Mouse (Mus musculus) mature B cell (primary cell): ENCODE data around the gene Gm11541.

Source experiments
- in situ Hi-C: fragments of 300-500 bp; cut with MboI; formaldehyde crosslinking; loops from 2 replicates; pipeline ENCODE4 v1.14.3; 2019

Gene Gm11541

DNA sequence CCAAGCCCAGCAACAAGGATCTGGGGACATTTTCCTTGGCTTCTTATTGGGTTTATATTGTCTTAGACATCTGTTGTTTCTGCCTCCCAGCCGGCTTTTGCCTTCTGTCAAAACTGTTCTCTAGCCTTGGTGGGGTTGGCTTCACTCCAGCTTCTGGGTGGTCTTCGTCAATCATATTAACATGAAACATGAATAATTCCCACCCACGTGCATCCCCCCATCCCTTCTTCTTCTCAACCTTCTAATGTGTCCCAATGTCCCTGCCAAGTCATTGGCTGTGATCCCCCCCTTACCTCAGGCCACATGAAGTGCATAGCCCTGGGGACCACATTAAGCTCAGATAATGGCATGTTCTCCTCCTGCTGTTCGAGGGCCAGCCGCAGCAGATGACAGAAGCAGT is at the start of gene Gm11541:
Gene Gm11541 (minus strand): TSS at position 28 of the 400 bp plus-strand sequence.
- in situ Hi-C loops = no loop called here

DNA sequence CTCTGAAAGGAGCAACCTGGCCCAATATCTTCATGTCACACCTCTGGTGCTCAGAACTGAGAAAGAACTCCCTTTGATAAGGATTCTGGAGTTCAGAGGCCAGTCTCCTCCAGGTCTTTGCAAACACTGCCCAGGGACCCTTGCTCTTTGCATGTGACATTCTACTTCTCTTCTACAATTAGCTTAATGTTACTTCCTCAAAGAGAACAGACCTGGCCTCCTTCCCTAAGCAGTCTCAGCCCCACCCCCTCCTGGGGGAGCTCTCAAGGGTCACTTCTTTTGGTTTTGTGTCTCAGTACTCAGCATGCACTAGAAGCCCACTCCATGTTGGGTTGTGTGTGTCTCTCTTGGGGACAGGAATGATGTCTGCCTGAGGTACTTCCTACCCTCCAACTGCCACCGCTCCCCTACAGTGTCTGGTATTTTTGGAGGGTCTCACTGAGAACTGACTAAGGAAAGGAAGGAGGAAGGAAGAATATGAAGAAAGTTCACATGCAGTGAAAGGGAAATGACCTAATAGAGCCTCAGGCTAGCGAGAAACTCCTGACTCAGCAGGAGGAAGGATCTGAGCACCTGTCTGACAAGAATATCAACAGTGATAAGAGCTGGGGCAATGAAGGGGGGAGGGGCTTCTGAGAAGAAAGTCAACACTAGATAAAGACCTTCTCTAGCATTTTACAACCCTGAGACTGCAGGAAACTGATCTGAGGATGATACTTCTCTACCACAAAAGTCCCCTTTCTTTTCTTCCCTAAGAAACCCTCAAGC is 48.8 kb upstream of the Gm11541 start:
- in situ Hi-C loops = no loop called here

DNA sequence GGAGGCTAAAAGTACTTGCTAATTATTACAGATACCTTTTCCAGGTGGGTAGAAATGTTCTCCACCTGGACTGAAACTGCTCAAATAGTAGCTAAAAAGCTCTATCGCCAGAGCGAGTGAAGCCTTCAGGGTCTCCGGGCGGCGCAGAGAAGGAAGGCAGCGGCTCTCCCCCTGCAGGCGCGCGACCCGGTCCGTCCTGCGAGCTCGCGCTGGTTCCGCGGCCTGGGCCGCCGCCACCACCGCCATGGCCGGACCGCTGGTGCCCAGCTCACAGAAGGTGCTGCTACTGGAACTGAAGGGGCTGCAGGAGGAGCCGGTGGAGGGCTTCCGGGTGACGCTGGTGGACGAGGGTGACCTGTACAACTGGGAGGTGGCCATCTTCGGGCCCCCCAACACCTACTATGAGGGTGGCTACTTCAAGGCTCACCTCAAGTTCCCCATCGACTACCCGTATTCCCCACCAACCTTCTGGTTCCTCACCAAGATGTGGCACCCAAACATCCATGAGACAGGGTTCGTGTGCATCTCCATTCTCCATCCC is 37.5 kb upstream of the Gm11541 start, which contains the start of gene Cdc34b:
Gene Cdc34b (plus strand): TSS at position 51 of the 541 bp plus-strand sequence.
- in situ Hi-C loops = no loop called here

DNA sequence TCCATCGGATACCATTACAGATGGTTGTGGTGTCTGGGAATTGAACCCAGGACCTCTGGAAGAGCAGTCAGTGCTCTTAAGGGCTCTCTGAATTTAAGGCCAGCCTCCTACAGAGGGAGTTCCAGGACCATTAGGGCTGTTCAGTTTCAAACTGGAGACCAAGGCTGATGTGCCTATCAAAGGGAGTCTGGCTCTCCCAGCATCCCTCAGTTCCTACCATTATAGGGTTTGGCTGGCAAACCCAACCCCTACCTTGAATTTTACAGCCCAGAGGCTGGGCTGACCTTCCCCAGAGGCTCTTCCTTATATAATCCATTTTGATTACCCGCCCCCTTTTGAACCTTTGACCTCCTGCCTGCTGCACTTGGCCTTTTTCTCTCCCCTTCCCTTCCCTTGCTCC is 31.4 kb upstream of the Gm11541 start:
- in situ Hi-C loops = no loop called here

DNA sequence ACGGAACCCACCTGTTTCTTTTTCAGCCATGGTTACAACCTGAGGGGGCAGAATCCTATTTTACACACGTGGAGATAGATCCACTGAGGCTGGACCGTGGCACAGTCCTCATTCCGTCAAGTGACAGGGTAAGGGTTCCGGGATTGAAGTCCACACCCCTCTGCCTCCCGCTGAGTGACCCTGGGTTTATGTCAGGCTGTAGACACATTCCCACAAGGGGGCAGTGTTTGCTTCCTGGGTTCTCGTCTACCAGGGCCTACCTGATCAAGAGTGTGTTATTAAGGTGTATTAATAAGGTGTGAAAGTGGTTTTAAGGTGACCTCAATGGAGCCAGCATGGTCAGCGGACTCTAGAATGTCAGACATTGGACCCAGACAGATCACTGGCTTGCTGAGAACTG is 28.5 kb upstream of the Gm11541 start:
- in situ Hi-C loops = no loop called here

DNA sequence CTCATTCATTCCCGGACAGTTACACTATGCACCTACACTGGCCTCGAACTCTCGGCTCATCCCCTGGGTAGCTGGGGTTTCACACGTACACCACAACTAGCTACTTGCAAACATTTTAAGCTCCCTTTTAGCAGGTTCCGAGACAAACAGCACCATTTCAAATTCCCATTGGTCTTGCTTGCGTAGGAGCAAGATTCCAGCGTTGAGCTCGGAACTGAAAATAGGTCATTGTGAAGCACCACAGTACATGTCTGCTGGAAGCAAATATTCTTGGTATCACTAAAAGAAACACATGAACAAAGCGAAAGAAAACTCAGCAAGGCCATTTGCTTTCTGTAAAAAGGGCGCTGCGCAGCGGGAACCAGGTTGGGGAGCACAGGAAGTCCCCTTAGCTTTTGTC is 26.9 kb upstream of the Gm11541 start:
- in situ Hi-C loops = no loop called here

DNA sequence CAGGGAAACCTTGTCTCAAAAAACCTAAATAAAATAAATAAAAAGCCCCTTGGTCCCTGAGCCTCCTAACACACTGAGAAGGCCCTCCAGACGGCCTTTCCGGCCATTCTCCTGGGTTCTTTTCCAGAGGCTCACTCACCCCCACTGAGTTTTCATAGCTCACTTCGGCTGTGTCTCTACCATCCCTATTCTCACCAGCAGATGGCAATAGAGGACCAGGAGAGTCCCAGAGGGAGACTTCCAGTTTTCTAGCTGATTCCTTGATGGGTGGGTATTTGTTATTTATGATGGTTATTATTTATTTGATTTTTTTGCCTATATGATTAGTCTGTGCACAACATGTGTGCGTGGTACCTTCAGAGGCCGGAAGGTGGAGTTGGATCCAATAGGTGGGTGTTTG is 26.0 kb upstream of the Gm11541 start:
- in situ Hi-C loops = no loop called here

DNA sequence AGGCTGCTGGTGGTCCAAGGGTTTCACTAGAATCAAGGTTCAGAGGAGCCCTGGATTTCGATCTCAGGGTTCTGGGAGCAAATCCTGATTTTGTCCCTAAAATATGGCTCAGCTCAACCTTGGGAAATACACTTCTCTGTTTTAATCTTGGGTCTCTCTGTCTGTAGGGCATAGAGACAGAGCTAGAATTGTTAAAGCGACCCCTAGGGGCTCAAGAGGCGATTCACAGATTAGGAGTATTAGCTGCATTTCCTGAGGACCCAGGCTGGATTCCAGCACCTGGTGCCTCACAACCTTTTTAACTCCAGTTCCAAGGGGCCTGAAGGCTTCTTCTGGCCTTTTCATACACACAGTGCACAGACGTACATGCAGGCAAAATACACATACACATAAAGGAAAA is 25.3 kb upstream of the Gm11541 start:
- in situ Hi-C loops = no loop called here

DNA sequence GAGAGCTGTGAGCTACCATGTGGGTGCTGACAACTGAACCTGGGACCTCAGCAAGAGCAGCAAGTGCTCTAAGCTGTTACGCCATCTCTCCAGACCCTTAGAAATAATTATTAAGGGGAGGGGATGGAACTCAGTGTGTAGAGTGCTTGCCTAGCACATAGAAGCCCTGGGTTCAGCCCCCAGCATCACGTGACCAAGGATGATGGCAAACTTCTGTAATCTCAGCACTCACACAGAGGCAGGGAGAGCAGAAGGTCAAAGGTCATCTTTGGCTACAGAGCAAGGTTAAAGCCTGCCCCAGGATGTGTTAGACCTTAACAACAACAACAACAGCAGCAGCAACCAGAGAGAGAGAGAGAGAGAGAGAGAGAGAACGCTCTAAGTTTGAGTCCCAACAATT is 24.2 kb upstream of the Gm11541 start:
- in situ Hi-C loops = no loop called here

DNA sequence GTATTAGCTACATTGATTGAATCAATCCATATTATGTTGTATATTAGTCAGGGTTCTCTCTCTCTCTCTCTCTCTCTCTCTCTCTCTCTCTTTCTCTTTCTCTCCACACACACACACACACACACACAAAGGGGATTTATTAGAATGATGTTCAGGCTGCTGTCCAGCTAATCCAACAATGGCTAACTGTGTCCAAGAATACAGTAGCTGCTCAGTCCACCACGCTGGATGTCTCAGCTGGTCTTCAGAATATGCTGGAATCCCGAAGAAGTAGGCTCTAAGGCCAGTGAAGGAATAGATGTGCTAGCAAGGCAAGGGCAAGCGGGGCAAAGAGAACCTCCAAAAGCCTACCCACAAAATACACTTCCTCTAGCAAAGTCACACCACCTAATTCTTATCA is 23.0 kb upstream of the Gm11541 start:
- in situ Hi-C loops = no loop called here

DNA sequence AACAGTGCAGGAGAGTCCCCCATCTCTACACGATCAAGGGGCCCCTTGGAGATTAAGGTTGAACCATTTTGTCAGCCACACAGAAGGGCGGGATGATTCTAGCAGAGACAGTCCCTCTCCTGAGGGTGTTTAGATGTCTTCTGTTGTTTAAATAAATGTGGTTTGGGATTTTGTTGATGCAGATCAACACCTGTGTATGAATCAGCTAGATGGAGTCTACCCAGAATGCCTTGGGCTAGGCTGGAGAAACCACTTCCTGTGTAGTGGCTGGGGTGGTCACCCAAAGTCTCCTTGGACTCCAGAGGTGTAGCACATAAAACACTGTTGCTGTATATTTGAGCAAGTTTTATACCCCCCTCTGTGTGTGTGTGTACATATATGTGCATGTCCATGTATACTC is 14.9 kb upstream of the Gm11541 start:
- in situ Hi-C loops = no loop called here

DNA sequence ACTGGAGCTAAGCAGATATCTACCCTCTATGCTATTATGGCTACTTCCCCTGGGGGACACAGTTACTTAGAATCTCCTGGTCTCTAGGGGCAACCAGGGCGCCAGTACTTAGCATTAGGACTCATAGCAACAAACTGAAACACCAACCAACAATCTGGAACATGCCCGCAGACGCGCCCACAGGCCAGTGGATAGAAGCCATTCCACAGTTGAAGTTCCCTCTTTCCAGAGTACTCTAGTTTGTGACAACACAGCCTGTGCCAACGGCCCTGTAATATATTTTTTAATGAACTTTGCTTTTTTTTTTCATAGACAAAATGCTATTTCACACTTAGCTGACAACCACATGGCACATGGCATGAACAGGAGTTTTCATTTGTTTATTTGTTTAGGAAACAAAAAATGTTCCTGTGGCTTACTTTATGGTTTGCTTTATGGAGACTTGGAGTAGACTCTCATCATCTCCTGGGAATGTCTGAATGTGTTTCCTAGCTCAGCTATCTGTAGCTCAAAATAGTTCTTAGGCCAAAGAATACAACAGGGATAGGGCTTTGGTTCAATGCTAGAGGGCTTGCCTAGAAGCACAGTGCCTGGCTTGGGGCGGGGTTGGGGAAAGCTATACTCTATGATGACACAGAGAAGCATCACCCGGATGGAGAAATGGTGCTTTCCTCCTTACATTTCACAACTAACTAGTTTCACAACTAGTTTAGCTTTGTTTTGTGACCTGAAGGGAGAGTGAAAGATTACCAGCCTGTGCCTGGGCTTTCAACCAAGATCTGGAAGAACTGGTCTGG is 14.0 kb upstream of the Gm11541 start:
- in situ Hi-C loops = no loop called here

DNA sequence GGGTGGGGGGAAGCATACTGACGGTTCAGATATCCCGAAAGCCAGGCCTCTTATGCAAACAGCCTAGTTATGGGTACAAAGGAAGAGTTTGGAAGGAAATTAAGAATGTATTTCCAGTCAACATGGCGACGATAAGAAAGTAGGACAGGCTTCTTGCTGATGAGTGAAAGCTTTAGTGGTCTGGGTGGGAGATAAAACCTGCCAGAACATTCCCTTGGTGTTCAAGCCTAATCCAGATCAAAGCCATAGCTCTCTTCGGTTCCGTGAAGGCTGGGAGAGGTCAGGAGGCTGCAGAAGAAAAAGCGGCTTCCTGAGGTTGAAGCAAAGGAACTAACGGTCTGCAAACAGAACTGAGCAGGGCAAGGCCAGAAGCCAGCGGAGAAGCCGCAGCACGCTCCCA is 12.9 kb upstream of the Gm11541 start:
- in situ Hi-C loops = no loop called here

DNA sequence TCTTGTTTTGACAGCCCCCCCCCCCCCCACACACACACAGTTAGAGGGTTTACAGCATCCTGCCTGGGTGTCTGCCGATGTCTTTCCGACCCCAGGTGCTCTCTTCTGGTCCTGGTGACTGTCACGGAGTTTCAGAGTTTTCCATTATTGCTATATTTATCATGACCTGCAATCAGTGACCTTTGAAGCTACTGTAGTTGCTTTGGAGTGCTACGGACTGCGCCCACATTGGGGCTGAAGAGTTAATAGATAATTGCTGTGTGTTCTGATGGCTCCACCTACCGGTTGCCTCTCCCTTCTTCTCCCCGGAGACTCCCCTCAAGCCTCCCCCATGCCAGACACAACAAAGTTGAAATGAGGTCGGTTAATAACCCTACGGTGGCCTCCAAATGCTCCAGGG is 12.5 kb upstream of the Gm11541 start:
- in situ Hi-C loops = no loop called here

DNA sequence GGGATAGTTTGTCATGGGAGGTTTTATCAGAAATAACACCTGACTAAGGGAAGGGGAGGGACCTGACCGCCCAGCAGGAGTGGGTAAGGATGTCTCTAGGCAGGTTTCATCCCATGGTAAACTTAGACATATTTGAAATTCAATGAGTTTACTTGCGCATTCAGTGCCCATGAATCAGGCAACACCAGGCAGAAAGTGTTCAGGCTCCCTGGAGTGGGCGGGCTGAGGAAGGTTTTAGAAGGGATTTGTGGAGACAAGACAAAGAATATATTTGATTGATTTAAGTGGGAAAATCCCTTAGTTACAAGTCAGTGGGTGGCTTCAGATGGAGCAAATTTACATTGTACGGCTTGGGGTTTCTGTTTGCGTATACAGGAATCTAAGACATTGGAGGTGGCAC is 11.3 kb upstream of the Gm11541 start:
- in situ Hi-C loops = no loop called here

DNA sequence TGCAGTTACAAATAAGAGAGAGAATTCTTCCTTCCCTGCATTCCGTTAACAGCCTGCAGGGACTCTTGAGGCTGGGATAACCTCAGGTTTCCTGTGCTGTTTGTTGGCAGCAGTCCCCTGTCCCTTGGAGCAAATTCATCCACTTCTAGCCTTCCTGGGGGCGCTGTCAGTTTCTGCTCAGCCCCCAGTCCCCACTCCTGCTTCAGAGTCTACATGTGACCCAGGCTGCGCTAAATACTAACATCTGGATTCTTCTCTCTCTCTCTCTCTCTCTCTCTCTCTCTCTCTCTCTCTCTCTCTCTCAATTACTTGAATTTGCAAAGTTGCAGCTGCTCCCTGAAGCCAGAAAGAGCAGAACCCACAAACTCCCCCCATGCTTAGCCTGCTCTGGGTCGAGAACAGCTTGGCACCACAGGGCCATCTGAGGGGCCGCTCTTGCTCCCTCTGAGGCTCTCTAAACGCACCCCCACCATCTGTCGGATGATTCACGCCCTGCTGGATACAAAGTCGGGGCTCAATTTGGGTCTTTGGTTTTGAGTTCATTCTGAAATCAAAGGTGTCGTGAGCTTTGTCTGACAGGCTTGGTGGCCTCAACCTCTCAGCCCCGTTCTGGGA is 9.1 kb upstream of the Gm11541 start:
- in situ Hi-C loops = no loop called here

DNA sequence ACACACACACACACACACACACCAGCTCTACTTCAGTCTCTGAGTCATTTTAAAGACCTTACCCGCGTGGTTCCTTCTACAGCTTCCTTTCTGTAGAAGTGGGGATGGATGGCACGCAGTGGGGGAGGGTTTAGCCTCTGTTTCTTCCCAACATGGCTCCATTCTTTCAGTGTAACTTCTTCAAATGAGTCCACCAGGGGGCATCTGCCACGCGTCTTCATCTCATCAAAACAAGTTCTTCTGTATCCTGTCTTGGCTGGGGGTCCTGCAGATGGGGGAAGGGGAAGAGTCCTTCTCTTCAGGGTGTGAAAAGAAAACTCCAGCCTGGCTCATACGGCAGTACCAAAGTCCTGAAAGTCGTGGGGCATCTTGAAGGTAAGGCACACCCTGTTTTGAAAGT is 279 bp downstream of the Gm11541 start:
- in situ Hi-C loops = no loop called here

DNA sequence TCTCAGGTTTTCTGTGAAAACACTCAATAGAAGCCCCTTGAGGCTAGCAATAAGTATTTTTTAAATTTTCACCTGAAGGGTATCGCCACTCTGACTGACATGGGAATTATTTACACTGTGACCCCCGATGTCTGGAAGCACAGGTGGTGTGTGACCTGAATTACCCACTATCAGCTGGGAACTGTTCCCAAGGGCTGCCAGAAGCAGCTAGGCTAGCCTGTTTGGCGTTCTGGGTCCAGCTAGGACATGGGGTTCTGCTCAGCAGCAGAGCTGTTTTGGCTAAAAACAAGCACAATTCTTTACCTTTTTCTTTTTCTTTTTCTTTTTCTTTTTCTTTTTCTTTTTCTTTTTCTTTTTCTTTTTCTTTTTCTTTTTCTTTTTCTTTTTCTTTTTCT is 2.1 kb downstream of the Gm11541 start:
- in situ Hi-C loops = no loop called here

DNA sequence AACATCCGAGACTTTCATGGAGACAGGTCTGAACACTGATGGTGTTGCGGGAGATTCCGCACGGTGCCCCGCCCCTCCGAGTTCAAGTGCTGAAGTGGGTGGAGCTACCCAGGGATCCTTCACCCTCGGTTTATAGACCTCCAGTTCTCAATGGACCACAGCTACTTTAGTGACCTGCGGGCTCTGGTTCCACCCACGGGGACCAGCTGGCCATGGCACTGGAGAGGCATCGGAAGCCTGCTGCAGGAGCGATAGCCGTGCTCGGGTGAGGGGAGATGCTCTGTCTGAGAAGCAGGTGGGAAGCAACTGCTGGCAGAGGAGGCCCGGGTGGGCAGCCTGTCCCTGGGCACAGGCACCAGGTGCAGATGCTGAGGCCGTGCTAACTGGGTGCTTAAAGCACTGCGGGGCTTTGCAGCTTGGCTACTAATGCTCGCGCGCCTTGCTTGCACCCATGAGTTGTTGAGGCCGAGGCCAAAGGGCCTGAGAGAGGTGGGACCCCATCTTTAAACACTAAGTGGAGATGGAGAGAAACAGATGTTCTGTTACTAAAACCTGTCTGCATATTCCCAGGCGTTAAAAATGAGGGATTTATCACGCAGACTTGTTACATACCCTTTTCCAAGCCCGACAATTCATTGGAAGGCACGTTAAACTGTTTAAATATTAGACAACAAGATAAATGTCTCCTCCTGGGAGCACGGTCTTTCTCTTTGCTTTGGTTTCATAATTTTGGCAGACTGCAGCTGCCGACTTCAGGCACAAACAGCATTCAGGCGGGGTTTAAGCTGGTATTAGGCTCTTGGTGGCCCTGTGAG is 2.7 kb downstream of the Gm11541 start:
- in situ Hi-C loops = no loop called here

DNA sequence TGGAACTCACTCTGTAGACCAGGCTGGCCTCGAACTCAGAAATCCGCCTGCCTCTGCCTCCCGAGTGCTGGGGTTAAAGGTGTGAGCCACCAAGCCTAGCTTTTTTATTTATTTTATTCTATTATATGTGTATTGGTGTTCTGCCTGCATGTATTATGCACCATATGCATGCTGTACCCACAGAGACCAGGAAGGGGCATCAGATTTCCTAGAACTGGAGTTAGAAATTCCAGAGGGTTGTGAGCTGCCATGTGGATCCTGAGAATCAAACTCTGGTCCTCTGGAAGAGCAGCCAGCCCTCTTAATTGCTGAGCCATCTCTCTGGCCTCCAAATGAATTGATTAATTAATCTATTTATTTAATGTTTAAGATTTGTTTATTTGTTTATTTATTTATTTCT is 4.9 kb downstream of the Gm11541 start:
- in situ Hi-C loops = no loop called here

DNA sequence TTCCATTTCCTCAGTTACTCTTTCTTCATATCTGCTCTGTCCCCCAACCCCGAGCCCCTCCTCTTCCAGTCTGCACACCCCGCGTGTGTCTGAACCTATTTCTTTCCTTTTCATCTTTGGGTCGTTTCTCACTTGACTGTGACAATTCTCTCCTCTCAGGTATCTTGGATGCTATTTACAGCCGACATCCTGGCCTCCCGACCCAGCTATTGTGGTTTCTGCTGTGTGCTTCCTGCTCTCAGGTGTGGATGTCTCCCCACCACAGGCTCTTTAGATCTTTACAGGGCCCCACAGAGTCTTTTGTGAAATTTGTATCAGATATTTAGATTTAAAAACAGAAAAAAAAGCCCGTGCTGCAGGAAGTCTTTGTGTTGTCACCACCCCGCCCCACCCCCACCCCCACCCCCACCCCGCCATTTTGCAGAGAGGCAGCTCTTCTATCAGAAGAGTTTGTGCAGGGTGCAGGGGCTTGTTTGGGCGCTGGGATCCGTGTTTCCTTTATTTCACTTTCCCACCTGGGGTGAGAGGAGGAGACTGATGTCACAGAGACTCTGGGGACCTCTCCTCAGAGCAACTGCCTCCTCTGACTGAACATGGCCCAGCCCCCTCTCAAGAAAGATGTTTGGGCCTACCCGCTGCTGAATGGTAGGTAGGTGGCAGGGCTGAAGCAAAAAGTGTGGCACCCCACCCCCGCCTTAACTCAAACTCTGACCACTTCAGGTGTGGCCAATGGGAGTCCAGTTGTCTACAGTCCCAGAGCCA is 6.4 kb downstream of the Gm11541 start:
- in situ Hi-C loops = no loop called here
